In genomic region chr10:99038866-99039265, GRCm38 (mm10) we compare ENCODE assay signal across 23 mouse cellular contexts.
DNase-seq lines count a peak whose midpoint lies in the region; ATAC-seq and TF ChIP-seq lines count a peak whose summit lies in the region.
"Had no signal": no experiment of that assay in that cellular context is flagged by ENCODE, and none has a peak within 500 bp of the region (broad histone marks: within the 10 kb centered on the region; RNA-seq: fewer than 3 reads in every experiment).

No protein-coding gene starts in this region.

- 74% methylated on average over 3 of the region's 3 CpGs for WGBS in lung, postnatal 0 days
- WGBS in liver, embryonic 15.5 days (ENCODE audit: insufficient replicate concordance) = 59% methylated on average over 3 of the region's 3 CpGs
- WGBS in hindbrain, embryonic 14.5 days = 87% methylated on average over 3 of the region's 3 CpGs

- H3K36me3 ChIP-seq in lung, postnatal 0 days (ENCODE audit: insufficient read depth, low read length) = no peaks in the 10 kb centered on the region
- no peaks in the 10 kb centered on the region for H3K36me3 ChIP-seq in liver, embryonic 15.5 days (replicated peaks)
- H3K36me3 ChIP-seq in hindbrain, embryonic 14.5 days (replicated peaks; ENCODE audit: control insufficient read depth, insufficient read depth) = no peaks in the 10 kb centered on the region
- H3K36me3 ChIP-seq: embryonic facial prominence, embryonic 13.5 days; forebrain, embryonic 12.5 days; G1E; heart, embryonic 15.5 days; hindbrain, embryonic 13.5 days had no signal

- no peaks in the 10 kb centered on the region for H3K4me1 ChIP-seq in lung, postnatal 0 days (ENCODE audit: insufficient read depth, low read depth, low read length)
- H3K4me1 ChIP-seq in liver, embryonic 15.5 days (replicated peaks) = no peaks in the 10 kb centered on the region
- H3K4me1 ChIP-seq in hindbrain, embryonic 14.5 days (replicated peaks; ENCODE audit: control insufficient read depth, insufficient read depth, low read length) = no peaks in the 10 kb centered on the region
- H3K4me1 ChIP-seq: embryonic facial prominence, embryonic 13.5 days; forebrain, embryonic 12.5 days; heart, embryonic 15.5 days; hindbrain, embryonic 13.5 days had no signal

- no peak overlapping the region for H3K4me2 ChIP-seq in lung, postnatal 0 days (replicated peaks; ENCODE audit: low read depth, low read length)
- H3K4me2 ChIP-seq in liver, embryonic 15.5 days = no peak overlapping the region; the same call in 1 of the 2 replicates
- H3K4me2 ChIP-seq in hindbrain, embryonic 14.5 days (replicated peaks) = no peak overlapping the region
- H3K4me2 ChIP-seq: embryonic facial prominence, embryonic 13.5 days; forebrain, embryonic 12.5 days; heart, embryonic 11.5 days; heart, embryonic 15.5 days; hindbrain, embryonic 13.5 days had no signal

- no peaks in the 10 kb centered on the region for H3K27me3 ChIP-seq in lung, postnatal 0 days (replicated peaks; ENCODE audit: insufficient read depth, low read length)
- H3K27me3 ChIP-seq in liver, embryonic 15.5 days = no peaks in the 10 kb centered on the region
- no peaks in the 10 kb centered on the region for H3K27me3 ChIP-seq in hindbrain, embryonic 14.5 days (ENCODE audit: control insufficient read depth, insufficient read depth, low read length)
- H3K27me3 ChIP-seq: embryonic facial prominence, embryonic 13.5 days; forebrain, embryonic 12.5 days; heart, embryonic 15.5 days; hindbrain, embryonic 13.5 days had no signal

- H3K4me3 ChIP-seq in lung, postnatal 0 days (ENCODE audit: low read depth, low read length) = no peak overlapping the region
- H3K4me3 ChIP-seq in liver, embryonic 15.5 days (replicated peaks) = no peak overlapping the region
- H3K4me3 ChIP-seq in hindbrain, embryonic 14.5 days (replicated peaks; ENCODE audit: low read length) = no peak overlapping the region
- H3K4me3 ChIP-seq: embryonic facial prominence, embryonic 13.5 days; forebrain, embryonic 12.5 days; heart, adult 2 months; heart, embryonic 15.5 days; hindbrain, embryonic 13.5 days had no signal

- no peak for ATAC-seq in lung, postnatal 0 days
- ATAC-seq in liver, embryonic 15.5 days (ENCODE audit: insufficient read depth) = peak; percentile 61; the same call in 1 of the 2 replicates
- ATAC-seq in hindbrain, embryonic 14.5 days (ENCODE audit: low FRiP score) = no peak
- ATAC-seq: CD4-positive, CD25-positive, alpha-beta regulatory T cell, adult 4 months; forebrain, embryonic 16.5 days had no signal

- DNase-seq in heart, adult 11 months = peak; percentile 50
- DNase-seq in heart, adult 18-20 months = no peak
- DNase-seq in lung, postnatal 0 days (ENCODE audit: low spot score) = peak; percentile 30
- no peak for DNase-seq in lung, postnatal 25 days (ENCODE audit: low spot score)
- DNase-seq in hindbrain, embryonic 14.5 days (ENCODE audit: low spot score) = no peak
- DNase-seq in adrenal gland, postnatal 36 days = no peak
- DNase-seq: adrenal gland, postnatal 10 days; B cell, adult 2 months; cerebellum, adult 11-12 months; cerebellum, adult 9-11 months; cerebellum, postnatal 36 days; gastrocnemius, postnatal 25 days; heart, adult 2 months; heart, postnatal 14 days had no signal

- no peak overlapping the region for H3K27ac ChIP-seq in lung, postnatal 0 days (ENCODE audit: low read length)
- no peak overlapping the region for H3K27ac ChIP-seq in liver, embryonic 15.5 days (replicated peaks)
- H3K27ac ChIP-seq in hindbrain, embryonic 14.5 days = no peak overlapping the region
- H3K27ac ChIP-seq: embryonic facial prominence, embryonic 13.5 days; forebrain, embryonic 12.5 days; heart, adult 2 months; heart, embryonic 15.5 days; hindbrain, embryonic 13.5 days had no signal

- H3K9me3 ChIP-seq in lung, postnatal 0 days (ENCODE audit: low read length) = no peaks in the 10 kb centered on the region
- H3K9me3 ChIP-seq in liver, embryonic 15.5 days (replicated peaks) = no peaks in the 10 kb centered on the region
- H3K9me3 ChIP-seq in hindbrain, embryonic 14.5 days (ENCODE audit: control insufficient read depth, low read length) = no peaks in the 10 kb centered on the region
- H3K9me3 ChIP-seq: embryonic facial prominence, embryonic 13.5 days; forebrain, embryonic 12.5 days; G1E; heart, embryonic 15.5 days; hindbrain, embryonic 13.5 days had no signal

- no peak for TF ChIP-seq EP300 in lung, postnatal 0 days (IDR thresholded peaks at IDR 0.05)

- H3K9ac ChIP-seq in lung, postnatal 0 days (replicated peaks; ENCODE audit: low read depth) = no peak overlapping the region
- H3K9ac ChIP-seq in liver, embryonic 15.5 days = no peak overlapping the region
- no peak overlapping the region for H3K9ac ChIP-seq in hindbrain, embryonic 14.5 days
- H3K9ac ChIP-seq: embryonic facial prominence, embryonic 13.5 days; forebrain, embryonic 12.5 days; heart, embryonic 15.5 days; hindbrain, embryonic 13.5 days had no signal

- no peak for TF ChIP-seq CTCF in lung, postnatal 0 days (IDR thresholded peaks at IDR 0.05)

Comparison
In these comparisons a context has a peak if more than half of its experiments do, and no peak if none do; other contexts are left out.
1. DNase-seq: peak in heart, adult 11 months (single experiment) and lung, postnatal 0 days (single experiment); none in heart, adult 18-20 months (0 of 2), lung, postnatal 25 days (single experiment), hindbrain, embryonic 14.5 days (single experiment) and adrenal gland, postnatal 36 days (0 of 2).